Mouse (Mus musculus) stomach, postnatal 0 days (tissue): Measurements from ENCODE around the gene Agtpbp1.

ENCODE experiments used
- CTCF ChIP-seq: IDR thresholded peaks from 2 replicates; pipeline ENCODE4 v1.5.1; 2016; ENCODE audit warnings: antibody characterized with exemption, low read depth, mild to moderate bottlenecking, moderate library complexity
- EP300 ChIP-seq: optimal IDR thresholded peaks from 2 replicates; pipeline ENCODE3; 2016; ENCODE audit warnings: antibody characterized with exemption

- TF ChIP-seq EP300, result no peak
- TF ChIP-seq CTCF, result no peak
Observed at GRCm38 (mm10) chr13:59499374-59499773, 85.7 kb downstream of the Agtpbp1 start.
